Mouse (Mus musculus): ENCODE data around the gene Tbc1d24.

Tbc1d24 gene

GRCm38 (mm10) chr17:24204846-24205245 is 516 bp downstream of the Tbc1d24 start:
- Histone ChIP-seq H3K27me3 (ENCODE audit: control insufficient read depth, insufficient read depth, low read length, poor library complexity, severe bottlenecking) (no peaks in the 10 kb centered on the region), H3K36me3 (ENCODE audit: control insufficient read depth, insufficient read depth, low read length, poor library complexity, severe bottlenecking) (no peaks in the 10 kb centered on the region)
- no peak for DNase-seq (ENCODE audit: low read depth, low spot score)

GRCm38 (mm10) chr17:24203611-24204534 is 1.5 kb downstream of the Tbc1d24 start:
- Histone ChIP-seq H3K27me3 (ENCODE audit: control insufficient read depth, insufficient read depth, low read length, poor library complexity, severe bottlenecking) (no peaks in the 10 kb centered on the region), H3K36me3 (ENCODE audit: control insufficient read depth, insufficient read depth, low read length, poor library complexity, severe bottlenecking) (no peaks in the 10 kb centered on the region)
- no peak for DNase-seq (ENCODE audit: low read depth, low spot score)

- DNase-seq (ENCODE audit: low read depth, low spot score), result no peak
- Histone ChIP-seq H3K27me3 (ENCODE audit: control insufficient read depth, insufficient read depth, low read length, poor library complexity, severe bottlenecking) (no peaks in the 10 kb centered on the region), H3K36me3 (ENCODE audit: control insufficient read depth, insufficient read depth, low read length, poor library complexity, severe bottlenecking) (no peaks in the 10 kb centered on the region)
These were observed 2.3 kb downstream of the Tbc1d24 start for GRCm38 (mm10) chr17:24203068-24203467.

- H3K27me3 ChIP-seq (ENCODE audit: control insufficient read depth, insufficient read depth, low read length, poor library complexity, severe bottlenecking), result no peaks in the 10 kb centered on the region
- no peaks in the 10 kb centered on the region for H3K36me3 ChIP-seq (ENCODE audit: control insufficient read depth, insufficient read depth, low read length, poor library complexity, severe bottlenecking)
- DNase-seq (ENCODE audit: low read depth, low spot score), result no peak
These were observed 4.3 kb downstream of the Tbc1d24 start for GRCm38 (mm10) chr17:24201092-24201491.

GRCm38 (mm10) chr17:24199741-24200140 is 5.6 kb downstream of the Tbc1d24 start:
- Histone ChIP-seq H3K27me3 (ENCODE audit: control insufficient read depth, insufficient read depth, low read length, poor library complexity, severe bottlenecking) (no peaks in the 10 kb centered on the region), H3K36me3 (ENCODE audit: control insufficient read depth, insufficient read depth, low read length, poor library complexity, severe bottlenecking) (no peaks in the 10 kb centered on the region)
- no peak for DNase-seq (ENCODE audit: low read depth, low spot score)

GRCm38 (mm10) chr17:24199252-24199651 is 6.1 kb downstream of the Tbc1d24 start:
- no peaks in the 10 kb centered on the region for H3K36me3 ChIP-seq (ENCODE audit: control insufficient read depth, insufficient read depth, low read length, poor library complexity, severe bottlenecking)
- no peak for DNase-seq (ENCODE audit: low read depth, low spot score)
- no peaks in the 10 kb centered on the region for H3K27me3 ChIP-seq (ENCODE audit: control insufficient read depth, insufficient read depth, low read length, poor library complexity, severe bottlenecking)

GRCm38 (mm10) chr17:24197032-24197824 is 8.1 kb downstream of the Tbc1d24 start:
- no peaks in the 10 kb centered on the region for H3K27me3 ChIP-seq (ENCODE audit: control insufficient read depth, insufficient read depth, low read length, poor library complexity, severe bottlenecking)
- H3K36me3 ChIP-seq (ENCODE audit: control insufficient read depth, insufficient read depth, low read length, poor library complexity, severe bottlenecking), result no peaks in the 10 kb centered on the region
- no peak for DNase-seq (ENCODE audit: low read depth, low spot score)

GRCm38 (mm10) chr17:24195349-24195748 is 10.0 kb downstream of the Tbc1d24 start:
- no peak for DNase-seq (ENCODE audit: low read depth, low spot score)
- Histone ChIP-seq H3K36me3 (ENCODE audit: control insufficient read depth, insufficient read depth, low read length, poor library complexity, severe bottlenecking) (no peaks in the 10 kb centered on the region), H3K27me3 (ENCODE audit: control insufficient read depth, insufficient read depth, low read length, poor library complexity, severe bottlenecking) (no peaks in the 10 kb centered on the region)

- Histone ChIP-seq H3K27me3 (ENCODE audit: control insufficient read depth, insufficient read depth, low read length, poor library complexity, severe bottlenecking) (no peaks in the 10 kb centered on the region), H3K36me3 (ENCODE audit: control insufficient read depth, insufficient read depth, low read length, poor library complexity, severe bottlenecking) (no peaks in the 10 kb centered on the region)
- DNase-seq (ENCODE audit: low read depth, low spot score), result no peak
These were observed 11.6 kb downstream of the Tbc1d24 start for GRCm38 (mm10) chr17:24193769-24194168.

- no peaks in the 10 kb centered on the region for H3K36me3 ChIP-seq (ENCODE audit: control insufficient read depth, insufficient read depth, low read length, poor library complexity, severe bottlenecking)
- no peak for DNase-seq (ENCODE audit: low read depth, low spot score)
- no peaks in the 10 kb centered on the region for H3K27me3 ChIP-seq (ENCODE audit: control insufficient read depth, insufficient read depth, low read length, poor library complexity, severe bottlenecking)
These were observed 12.1 kb downstream of the Tbc1d24 start for GRCm38 (mm10) chr17:24193268-24193667.

GRCm38 (mm10) chr17:24192848-24193247 is 12.5 kb downstream of the Tbc1d24 start:
- Histone ChIP-seq H3K27me3 (ENCODE audit: control insufficient read depth, insufficient read depth, low read length, poor library complexity, severe bottlenecking) (no peaks in the 10 kb centered on the region), H3K36me3 (ENCODE audit: control insufficient read depth, insufficient read depth, low read length, poor library complexity, severe bottlenecking) (no peaks in the 10 kb centered on the region)
- peak; percentile 68 for DNase-seq (ENCODE audit: low read depth, low spot score)

GRCm38 (mm10) chr17:24191481-24191880 is 13.9 kb downstream of the Tbc1d24 start:
- Histone ChIP-seq H3K36me3 (ENCODE audit: control insufficient read depth, insufficient read depth, low read length, poor library complexity, severe bottlenecking) (no peaks in the 10 kb centered on the region), H3K27me3 (ENCODE audit: control insufficient read depth, insufficient read depth, low read length, poor library complexity, severe bottlenecking) (no peaks in the 10 kb centered on the region)
- no peak for DNase-seq (ENCODE audit: low read depth, low spot score)

- Histone ChIP-seq H3K27me3 (ENCODE audit: control insufficient read depth, insufficient read depth, low read length, poor library complexity, severe bottlenecking) (no peaks in the 10 kb centered on the region), H3K36me3 (ENCODE audit: control insufficient read depth, insufficient read depth, low read length, poor library complexity, severe bottlenecking) (no peaks in the 10 kb centered on the region)
- no peak for DNase-seq (ENCODE audit: low read depth, low spot score)
These were observed 14.4 kb downstream of the Tbc1d24 start for GRCm38 (mm10) chr17:24190934-24191333.

- no peak for DNase-seq (ENCODE audit: low read depth, low spot score)
- Histone ChIP-seq H3K36me3 (ENCODE audit: control insufficient read depth, insufficient read depth, low read length, poor library complexity, severe bottlenecking) (no peaks in the 10 kb centered on the region), H3K27me3 (ENCODE audit: control insufficient read depth, insufficient read depth, low read length, poor library complexity, severe bottlenecking) (no peaks in the 10 kb centered on the region)
These were observed 31.1 kb downstream of the Tbc1d24 start for GRCm38 (mm10) chr17:24174259-24174658.

- no peaks in the 10 kb centered on the region for H3K27me3 ChIP-seq (ENCODE audit: control insufficient read depth, insufficient read depth, low read length, poor library complexity, severe bottlenecking)
- no peaks in the 10 kb centered on the region for H3K36me3 ChIP-seq (ENCODE audit: control insufficient read depth, insufficient read depth, low read length, poor library complexity, severe bottlenecking)
- peak; percentile 86 for DNase-seq (ENCODE audit: low read depth, low spot score)
These were observed 31.9 kb downstream of the Tbc1d24 start for GRCm38 (mm10) chr17:24173423-24173822.
